Mouse (Mus musculus): ENCODE measurements around the gene Ubn1.

Ubn1 gene

GRCm38 (mm10) chr16:5049774-5050234 is at the start of gene Ubn1, which contains the start of gene Glyr1:
TSS of gene Ubn1 (plus strand) at chr16:5050057.
TSS of gene Glyr1 (minus strand) at chr16:5049863.
- peak; percentile 100 for DNase-seq

- no peak for DNase-seq
Measured at GRCm38 (mm10) chr16:5000611-5001010, 49.2 kb upstream of the Ubn1 start.

- DNase-seq: peak; percentile 75
Measured at GRCm38 (mm10) chr16:5007067-5007466, 42.8 kb upstream of the Ubn1 start, which contains the start of gene Smim22. TSS of gene Smim22 (plus strand) at chr16:5007288.

- DNase-seq: no peak
Measured at GRCm38 (mm10) chr16:5007492-5007891, 42.4 kb upstream of the Ubn1 start.

- no peak for DNase-seq
Measured at GRCm38 (mm10) chr16:5008076-5008475, 41.8 kb upstream of the Ubn1 start.

- no peak for DNase-seq
Measured at GRCm38 (mm10) chr16:5010371-5010935, 39.4 kb upstream of the Ubn1 start.

- no peak for DNase-seq
Measured at GRCm38 (mm10) chr16:5011285-5011684, 38.6 kb upstream of the Ubn1 start.

GRCm38 (mm10) chr16:5012036-5013005 is 37.5 kb upstream of the Ubn1 start:
- DNase-seq: no peak

- DNase-seq: peak; percentile 100
Measured at GRCm38 (mm10) chr16:5013054-5013838, 36.6 kb upstream of the Ubn1 start, which contains the start of gene Rogdi. TSS of gene Rogdi (minus strand) at chr16:5013553.

GRCm38 (mm10) chr16:5014578-5014977 is 35.3 kb upstream of the Ubn1 start:
- peak; percentile 35 for DNase-seq

- DNase-seq: no peak
Measured at GRCm38 (mm10) chr16:5024021-5024420, 25.8 kb upstream of the Ubn1 start.

GRCm38 (mm10) chr16:5029847-5030246 is 20.0 kb upstream of the Ubn1 start:
- DNase-seq: no peak

GRCm38 (mm10) chr16:5035591-5035990 is 14.3 kb upstream of the Ubn1 start:
- DNase-seq: no peak

- peak; percentile 38 for DNase-seq
Measured at GRCm38 (mm10) chr16:5036649-5037234, 13.1 kb upstream of the Ubn1 start.

GRCm38 (mm10) chr16:5045322-5045721 is 4.5 kb upstream of the Ubn1 start:
- no peak for DNase-seq

- no peak for DNase-seq
Measured at GRCm38 (mm10) chr16:5049182-5049773, 579 bp upstream of the Ubn1 start.

GRCm38 (mm10) chr16:5050251-5051110 is 624 bp downstream of the Ubn1 start:
- peak; percentile 90 for DNase-seq

GRCm38 (mm10) chr16:5058114-5058513 is 8.3 kb downstream of the Ubn1 start:
- DNase-seq: peak; percentile 22

GRCm38 (mm10) chr16:5063472-5063871 is 13.6 kb downstream of the Ubn1 start:
- no peak for DNase-seq

- DNase-seq: peak; percentile 28
Measured at GRCm38 (mm10) chr16:5070321-5070720, 20.5 kb downstream of the Ubn1 start.

- no peak for DNase-seq
Measured at GRCm38 (mm10) chr16:5071974-5072373, 22.1 kb downstream of the Ubn1 start.
